Mouse (Mus musculus) stomach, embryonic 14.5 days (tissue): ENCODE results near the gene Nudt3. TPM values are rescaled to one million over a fixed set of nuclear protein-coding genes. Genes with fewer than 3 reads are reported as not detected.

ENCODE experiments used
- ATAC-seq: fragments of 200-750 bp; cut with Nextera tagmentation; 2 replicates; pipeline ENCODE4 v1.8.0; 2017; ENCODE audit warnings: low read depth, moderate TSS enrichment; ENCODE audit not compliant: insufficient number of reproducible peaks, insufficient read depth, low FRiP score
- H3K27ac ChIP-seq: fragments of 300-500 bp; sonication (generic); 2 replicates; pipeline ENCODE4 v1.5.1; 2014; ENCODE audit warnings: mild to moderate bottlenecking, low read length, moderate library complexity, mixed read lengths
- H3K27me3 ChIP-seq: fragments of 300-500 bp; sonication (generic); 2 replicates; pipeline ENCODE4 v1.6.1; 2014; ENCODE audit warnings: low read length, control low read depth, mixed read lengths; ENCODE audit not compliant: control insufficient read depth, insufficient read depth
- H3K36me3 ChIP-seq: fragments of 300-500 bp; sonication (generic); 2 replicates; pipeline ENCODE4 v1.6.1; 2014; ENCODE audit warnings: mild to moderate bottlenecking, control low read depth, low read length, moderate library complexity, mixed read lengths; ENCODE audit not compliant: control insufficient read depth, insufficient read depth
- H3K4me1 ChIP-seq: fragments of 300-500 bp; sonication (generic); 2 replicates; pipeline ENCODE4 v1.6.1; 2014; ENCODE audit warnings: low read length, control low read depth, mixed read lengths; ENCODE audit not compliant: control insufficient read depth, insufficient read depth
- H3K4me2 ChIP-seq: fragments of 300-500 bp; sonication (generic); replicated peaks from 2 replicates; pipeline ENCODE4 v1.6.1; 2014; ENCODE audit warnings: low read depth, low read length, control low read depth
- H3K4me3 ChIP-seq: fragments of 300-500 bp; sonication (generic); 2 replicates; pipeline ENCODE4 v1.5.1; 2014; ENCODE audit warnings: low read depth, low read length, control low read depth
- H3K9ac ChIP-seq: fragments of 300-500 bp; sonication (generic); replicated peaks from 2 replicates; pipeline ENCODE4 v1.6.1; 2014; ENCODE audit warnings: low read depth, mild to moderate bottlenecking, control low read depth, low read length, moderate library complexity, mixed read lengths
- H3K9me3 ChIP-seq: fragments of 300-500 bp; sonication (generic); 2 replicates; pipeline ENCODE4 v1.6.1; 2016; ENCODE audit warnings: low read depth, low read length, control low read depth; ENCODE audit not compliant: control insufficient read depth
- WGBS: fragments of 180-500 bp; shearing (Covaris S2); extraction: QIAGEN DNeasy Blood & Tissue Kit; methylation state at CpG from one replicate; pipeline ENCODE4 v1.1.7; 2014; 5-methylcytosine and 5-hydroxymethylcytosine counted together
- polyA plus RNA-seq: library from polyadenylated mRNA; unstranded; fragments of >200 nt; fragmentation: Nextera tagmentation; extraction: Ambion mirVana; gene quantifications from 2 replicates; pipeline ENCODE4 v1.2.1, GENCODE M21; 2014

Gene Nudt3
- polyA plus RNA-seq: 42.8 and 44.2 TPM in 2 replicates

GRCm38 (mm10) chr17:27623360-27624326 is at the start of gene Nudt3:
Nudt3 (minus strand) TSS chr17:27623495.
- Histone ChIP-seq H3K4me1 (peaks cover 24% of the 10 kb centered on the region), H3K36me3 (no peaks in the 10 kb centered on the region), H3K9ac (peak within 1 kb of the TSS; percentile 99), H3K4me3 (peak within 1 kb of the TSS; percentile 99), H3K9me3 (no peaks in the 10 kb centered on the region), H3K27me3 (no peaks in the 10 kb centered on the region), H3K27ac (peak within 1 kb of the TSS; percentile 93), H3K4me2 (peak within 1 kb of the TSS; percentile 68)
- WGBS: 3% methylated on average over 85 of the region's 91 CpGs
- peak; percentile 92 for ATAC-seq

GRCm38 (mm10) chr17:27671720-27672119 is 48.4 kb upstream of the Nudt3 start:
- no peaks in the 10 kb centered on the region for H3K36me3 ChIP-seq
- H3K4me1 ChIP-seq: no peaks in the 10 kb centered on the region
- no peaks in the 10 kb centered on the region for H3K27me3 ChIP-seq
- H3K9ac ChIP-seq: no peak overlapping the region
- H3K27ac ChIP-seq: no peak overlapping the region
- no peaks in the 10 kb centered on the region for H3K9me3 ChIP-seq
- H3K4me2 ChIP-seq: no peak overlapping the region
- no peak for ATAC-seq
- no peak overlapping the region for H3K4me3 ChIP-seq
- WGBS: 81% methylated on average over 6 of the region's 6 CpGs

- no peak overlapping the region for H3K9ac ChIP-seq
- H3K36me3 ChIP-seq: no peaks in the 10 kb centered on the region
- no peak overlapping the region for H3K4me3 ChIP-seq
- H3K27me3 ChIP-seq: peaks cover 13% of the 10 kb centered on the region; the same call in 1 of the 2 replicates
- ATAC-seq: no peak
- 67% methylated on average over 7 of the region's 7 CpGs for WGBS
- H3K9me3 ChIP-seq: no peaks in the 10 kb centered on the region
- no peak overlapping the region for H3K27ac ChIP-seq
- H3K4me2 ChIP-seq: no peak overlapping the region
- peaks cover 9% of the 10 kb centered on the region; the same call in 1 of the 2 replicates for H3K4me1 ChIP-seq
Observed at GRCm38 (mm10) chr17:27658767-27659166, 35.5 kb upstream of the Nudt3 start.

DNA sequence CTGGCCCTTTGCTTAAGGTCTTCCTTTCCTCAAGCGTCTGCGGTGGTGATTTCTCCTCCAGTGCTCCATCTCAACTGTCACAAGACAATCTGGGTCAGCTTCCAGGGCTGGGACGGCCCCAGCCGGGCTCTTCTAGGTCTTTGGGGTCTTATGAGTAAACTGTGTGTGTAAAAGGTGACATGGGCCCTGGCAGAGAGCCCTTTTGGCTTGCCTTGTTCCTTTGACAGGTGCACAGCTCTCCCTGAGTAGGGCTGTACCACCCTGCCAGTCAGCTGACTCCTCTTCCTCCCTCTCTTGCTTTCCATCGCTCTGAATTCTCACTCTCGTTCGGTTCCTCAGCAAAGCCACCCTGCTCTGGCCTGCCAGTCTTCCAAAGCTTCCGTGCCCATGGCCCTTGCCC is 33.8 kb upstream of the Nudt3 start:
- Histone ChIP-seq H3K9me3 (no peaks in the 10 kb centered on the region), H3K4me3 (no peak overlapping the region), H3K27me3 (peaks cover 13% of the 10 kb centered on the region; the same call in 1 of the 2 replicates), H3K4me1 (peaks cover 9% of the 10 kb centered on the region; the same call in 1 of the 2 replicates), H3K9ac (no peak overlapping the region), H3K36me3 (no peaks in the 10 kb centered on the region), H3K27ac (no peak overlapping the region), H3K4me2 (no peak overlapping the region)
- no peak for ATAC-seq
- whole genome bisulfite sequencing: 66% methylated on average over 8 of the region's 8 CpGs

DNA sequence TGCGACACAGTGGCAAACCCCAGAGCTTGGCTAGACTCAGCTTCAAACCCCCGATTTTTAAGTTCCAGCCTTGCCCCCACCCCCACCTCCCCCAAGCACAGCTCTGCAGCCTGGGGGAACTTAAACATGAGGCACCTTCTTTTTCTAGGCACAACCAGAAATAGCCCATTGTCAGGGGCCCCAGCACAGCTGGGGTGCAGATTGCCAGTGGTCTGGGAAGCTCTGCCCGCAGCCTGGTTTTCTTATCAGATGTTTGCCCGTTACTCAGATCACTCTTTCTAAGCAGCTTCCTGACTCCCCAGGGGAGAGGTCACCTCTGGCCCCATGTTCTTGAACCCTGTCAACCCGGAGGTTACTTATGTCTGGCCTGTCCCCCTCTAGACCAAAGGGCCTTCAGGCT is 33.1 kb upstream of the Nudt3 start:
- Histone ChIP-seq H3K4me2 (no peak overlapping the region; the same call in 1 of the 2 replicates), H3K27me3 (peaks cover 13% of the 10 kb centered on the region; the same call in 1 of the 2 replicates), H3K9me3 (no peaks in the 10 kb centered on the region), H3K9ac (no peak overlapping the region), H3K27ac (no peak overlapping the region), H3K4me1 (peaks cover 9% of the 10 kb centered on the region; the same call in 1 of the 2 replicates), H3K36me3 (no peaks in the 10 kb centered on the region), H3K4me3 (no peak overlapping the region)
- no peak for ATAC-seq
- WGBS: 9% methylated on average over 5 of the region's 5 CpGs

DNA sequence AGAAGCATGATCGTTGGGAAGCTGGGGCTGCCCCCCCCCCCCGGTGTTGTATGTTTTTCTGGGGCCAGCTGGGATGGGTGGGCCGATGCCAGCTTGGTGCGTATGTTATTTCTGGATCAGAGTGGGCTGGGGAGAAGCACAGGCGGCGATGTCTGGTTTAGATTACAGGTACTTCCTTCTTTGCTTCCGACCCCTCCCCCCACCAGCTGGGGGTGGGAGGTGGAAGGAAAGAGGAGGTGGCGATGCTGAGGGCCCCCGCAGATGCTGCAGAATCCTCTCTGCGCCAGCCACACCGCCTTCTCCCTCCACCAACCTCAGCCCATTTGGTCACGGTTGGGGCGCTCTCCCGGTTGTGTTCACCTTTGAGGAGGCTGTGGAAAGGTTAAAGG is 32.7 kb upstream of the Nudt3 start:
- no peaks in the 10 kb centered on the region for H3K9me3 ChIP-seq
- H3K4me1 ChIP-seq: peaks cover 9% of the 10 kb centered on the region; the same call in 1 of the 2 replicates
- H3K36me3 ChIP-seq: no peaks in the 10 kb centered on the region
- H3K27me3 ChIP-seq: peaks cover 13% of the 10 kb centered on the region; the same call in 1 of the 2 replicates
- H3K4me2 ChIP-seq: peak overlapping the region; percentile 62
- H3K4me3 ChIP-seq: peak overlapping the region; percentile 31
- no peak overlapping the region for H3K9ac ChIP-seq
- WGBS: 8% methylated on average over 14 of the region's 14 CpGs
- no peak for ATAC-seq
- H3K27ac ChIP-seq: no peak overlapping the region

DNA sequence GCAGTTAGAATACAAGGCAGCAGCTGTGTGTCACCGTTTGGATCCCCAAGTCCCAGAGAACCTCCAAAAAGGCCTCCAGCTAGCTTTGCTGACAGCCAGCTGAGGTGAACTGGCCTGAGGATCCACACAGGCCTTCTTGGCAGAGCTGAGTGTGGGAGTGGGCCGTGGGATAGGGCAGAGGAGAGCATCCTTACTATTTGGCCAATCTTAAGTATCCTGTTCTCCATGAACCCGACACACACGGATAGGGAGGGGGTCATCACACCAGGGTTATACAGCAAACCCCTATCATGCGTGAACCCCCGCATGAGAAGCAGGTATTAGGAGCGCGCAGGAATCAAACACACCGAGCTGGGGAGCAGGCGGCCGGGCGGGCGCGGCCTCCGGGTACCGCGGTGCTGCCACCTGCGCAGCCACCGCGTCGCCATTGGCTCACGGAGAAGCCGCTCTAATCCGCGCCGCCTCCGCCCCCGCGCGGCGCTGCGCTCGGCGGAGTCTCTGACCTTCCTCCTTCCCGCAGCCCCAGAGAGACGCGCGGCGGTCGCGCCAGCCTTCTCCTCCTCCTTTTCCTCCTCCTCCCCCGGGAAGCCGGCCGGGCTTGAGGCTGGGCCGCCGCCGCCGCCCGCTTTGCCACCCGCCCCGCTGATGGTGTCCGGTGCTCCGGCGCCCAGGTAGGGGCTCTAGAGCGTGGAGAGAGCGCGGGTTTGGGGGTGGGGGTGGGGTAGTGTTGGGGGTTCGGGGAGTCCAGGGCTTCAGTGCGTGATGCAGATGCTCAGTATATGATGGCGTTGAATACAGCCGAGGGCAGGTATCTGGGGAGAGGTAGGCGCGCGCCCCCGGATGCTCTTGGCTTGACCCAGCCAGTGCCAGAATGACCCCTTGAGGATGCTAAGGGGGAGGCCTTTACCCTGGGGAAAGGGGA is 32.1 kb upstream of the Nudt3 start, which contains the start of gene Pacsin1:
Gene Pacsin1 (plus strand): TSS at position 421 of the 922 bp plus-strand sequence.
- Histone ChIP-seq H3K27ac (no peak within 1 kb of the TSS), H3K9me3 (no peaks in the 10 kb centered on the region), H3K4me3 (peak within 1 kb of the TSS; percentile 31), H3K9ac (no peak within 1 kb of the TSS), H3K4me2 (peak within 1 kb of the TSS; percentile 62), H3K36me3 (no peaks in the 10 kb centered on the region), H3K27me3 (peaks cover 13% of the 10 kb centered on the region; the same call in 1 of the 2 replicates), H3K4me1 (peaks cover 9% of the 10 kb centered on the region; the same call in 1 of the 2 replicates)
- ATAC-seq: peak; percentile 59
- WGBS: 1% methylated on average over 56 of the region's 65 CpGs
